Mouse (Mus musculus) heart, embryonic 14.5 days (tissue): ENCODE results near the gene Fbxw15. TPM values are rescaled to one million over a fixed set of nuclear protein-coding genes. Genes with fewer than 3 reads are reported as not detected.
"Not testable (repeated sequence)": the region's sequence is repeated elsewhere in the genome, so short reads cannot be mapped to it uniquely, and the experiment has no call there.

Experiments
- ATAC-seq: fragments of 200-750 bp; cut with Nextera tagmentation; 2 replicates; pipeline ENCODE4 v1.8.0; 2017; ENCODE audit warnings: low read depth, moderate TSS enrichment; ENCODE audit not compliant: insufficient number of reproducible peaks, insufficient read depth, low FRiP score
- H3K27ac ChIP-seq, 2 experiments: fragments of 200-500 bp in 1 of 2; fragments of 300-500 bp in 1 of 2; sonication (generic) in 1 of 2; replicated peaks in 1 of 2; 2 replicates each; pipeline ENCODE4 v1.5.1; 2012 to 2014; ENCODE audit warnings: low read depth in 2 of 2, low read length in 2 of 2, control low read depth in 1 of 2, mild to moderate bottlenecking in 1 of 2, mixed read lengths in 1 of 2; ENCODE audit not compliant: control insufficient read depth in 1 of 2, insufficient read depth in 1 of 2
- H3K27me3 ChIP-seq: fragments of 300-500 bp; sonication (generic); 2 replicates; pipeline ENCODE4 v1.6.1; 2014; ENCODE audit warnings: mild to moderate bottlenecking, low read length, control low read depth; ENCODE audit not compliant: control insufficient read depth, insufficient read depth
- H3K36me3 ChIP-seq: fragments of 300-500 bp; sonication (generic); 2 replicates; pipeline ENCODE4 v1.6.1; 2014; ENCODE audit warnings: mild to moderate bottlenecking, control low read depth, low read length, mixed read lengths; ENCODE audit not compliant: control insufficient read depth, insufficient read depth
- H3K4me1 ChIP-seq, 2 experiments: fragments of 200-500 bp in 1 of 2; fragments of 300-500 bp in 1 of 2; sonication (generic) in 1 of 2; 2 replicates each; pipeline ENCODE4 v1.6.1; 2012 to 2014; ENCODE audit warnings: low read length in 2 of 2, control low read depth in 1 of 2, mixed read lengths in 1 of 2; ENCODE audit not compliant: control insufficient read depth in 2 of 2, insufficient read depth in 2 of 2
- H3K4me2 ChIP-seq: fragments of 300-500 bp; sonication (generic); 2 replicates; pipeline ENCODE4 v1.6.1; 2014; ENCODE audit warnings: mild to moderate bottlenecking, low read length
- H3K4me3 ChIP-seq, 2 experiments: fragments of 200-500 bp in 1 of 2; fragments of 300-500 bp in 1 of 2; sonication (generic) in 1 of 2; 2 replicates each; pipeline ENCODE4 v1.5.1; 2012 to 2014; ENCODE audit warnings: low read length in 2 of 2, mild to moderate bottlenecking in 2 of 2, control low read depth in 1 of 2, low read depth in 1 of 2, moderate library complexity in 1 of 2; ENCODE audit not compliant: control insufficient read depth in 1 of 2, insufficient read depth in 1 of 2
- H3K9ac ChIP-seq: fragments of 300-500 bp; sonication (generic); 2 replicates; pipeline ENCODE4 v1.6.1; 2014; ENCODE audit warnings: mild to moderate bottlenecking, low read length
- H3K9me3 ChIP-seq: fragments of 300-500 bp; sonication (generic); 2 replicates; pipeline ENCODE4 v1.6.1; 2016; ENCODE audit warnings: low read length, control low read depth; ENCODE audit not compliant: control insufficient read depth
- WGBS: fragments of 180-500 bp; shearing (Covaris S2); extraction: QIAGEN DNeasy Blood & Tissue Kit; methylation state at CpG from one replicate; pipeline ENCODE4 v1.1.7; 2014; 5-methylcytosine and 5-hydroxymethylcytosine counted together
- polyA plus RNA-seq: library from polyadenylated mRNA; unstranded; fragments of >200 nt; fragmentation: Nextera tagmentation; extraction: Ambion mirVana; gene quantifications from 2 replicates; pipeline ENCODE4 v1.2.1, GENCODE M21; 2014

The Fbxw15 gene
- not detected in 2 replicates for polyA plus RNA-seq

- 79% methylated on average over 4 of the region's 4 CpGs for WGBS
- not testable (repeated sequence) for H3K9ac ChIP-seq, ATAC-seq, H3K9me3 ChIP-seq, H3K4me3 ChIP-seq, H3K27me3 ChIP-seq, H3K4me2 ChIP-seq, H3K27ac ChIP-seq, H3K36me3 ChIP-seq, H3K4me1 ChIP-seq
These were observed at the start of gene Fbxw15 for GRCm38 (mm10) chr9:109568162-109568561. Gene Fbxw15 (minus strand): TSS chr9:109568262.

- not testable (repeated sequence) for H3K4me1 ChIP-seq, H3K9ac ChIP-seq, H3K4me3 ChIP-seq, H3K27me3 ChIP-seq, H3K4me2 ChIP-seq, H3K36me3 ChIP-seq, ATAC-seq, H3K27ac ChIP-seq, H3K9me3 ChIP-seq
- WGBS, result 37% methylated on average over 5 of the region's 5 CpGs
These were observed 38.8 kb upstream of the Fbxw15 start for GRCm38 (mm10) chr9:109606837-109607236.

DNA sequence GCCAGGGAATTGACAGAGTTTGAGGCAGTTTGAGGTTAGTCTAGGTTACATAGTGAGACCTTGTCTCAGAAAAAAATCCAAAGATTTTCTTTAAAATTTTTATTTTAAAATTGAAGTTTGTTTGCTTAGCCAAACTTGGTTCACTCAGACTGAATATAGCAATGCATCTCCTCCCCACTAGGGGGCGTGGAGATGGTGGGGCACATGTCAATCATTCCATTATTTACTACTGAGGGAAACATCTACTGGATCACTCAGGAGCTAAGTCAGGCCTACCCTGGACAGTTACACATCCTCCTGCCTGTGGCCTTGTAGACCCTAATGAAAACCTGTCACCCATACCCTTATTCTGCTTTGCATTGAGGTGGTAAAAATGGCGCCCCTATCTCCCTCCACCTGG lies 34.1 kb upstream of the Fbxw15 start:
- not testable (repeated sequence) for H3K27ac ChIP-seq, H3K9me3 ChIP-seq, H3K4me2 ChIP-seq, H3K4me3 ChIP-seq, H3K9ac ChIP-seq, H3K27me3 ChIP-seq, H3K36me3 ChIP-seq, ATAC-seq, H3K4me1 ChIP-seq
- 44% methylated on average over 2 of the region's 2 CpGs for WGBS

GRCm38 (mm10) chr9:109597226-109597625 lies 29.2 kb upstream of the Fbxw15 start:
- H3K36me3 ChIP-seq, result no peaks in the 10 kb centered on the region
- H3K4me1 ChIP-seq, result no peaks in the 10 kb centered on the region
- H3K27me3 ChIP-seq, result no peaks in the 10 kb centered on the region
- H3K27ac ChIP-seq, result no peak overlapping the region
- H3K9me3 ChIP-seq, result 0 out of 2 replicates have a peak, but pooled peaks cover 8% of the 10 kb centered on the region
- ATAC-seq, result no peak
- no peak overlapping the region for H3K9ac ChIP-seq
- no peak overlapping the region for H3K4me3 ChIP-seq
- H3K4me2 ChIP-seq, result no peak overlapping the region

GRCm38 (mm10) chr9:109594866-109595265 lies 26.8 kb upstream of the Fbxw15 start:
- no peak for ATAC-seq
- 0 out of 2 replicates have a peak, but pooled peaks cover 8% of the 10 kb centered on the region for H3K9me3 ChIP-seq
- no peak overlapping the region for H3K27ac ChIP-seq
- H3K9ac ChIP-seq, result no peak overlapping the region
- no peaks in the 10 kb centered on the region for H3K36me3 ChIP-seq
- H3K4me2 ChIP-seq, result no peak overlapping the region
- no peak overlapping the region for H3K4me3 ChIP-seq
- H3K4me1 ChIP-seq, result no peaks in the 10 kb centered on the region
- 79% methylated on average over 2 of the region's 2 CpGs for WGBS
- no peaks in the 10 kb centered on the region for H3K27me3 ChIP-seq

- no peak for ATAC-seq
- H3K4me2 ChIP-seq, result no peak overlapping the region
- H3K9ac ChIP-seq, result no peak overlapping the region
- no peaks in the 10 kb centered on the region for H3K9me3 ChIP-seq
- no peaks in the 10 kb centered on the region for H3K36me3 ChIP-seq
- WGBS, result 73% methylated on average over 1 of the region's 1 CpGs
- no peak overlapping the region for H3K4me3 ChIP-seq
- no peak overlapping the region for H3K27ac ChIP-seq
- no peaks in the 10 kb centered on the region for H3K27me3 ChIP-seq
- H3K4me1 ChIP-seq, result no peaks in the 10 kb centered on the region
These were observed 2.5 kb downstream of the Fbxw15 start for GRCm38 (mm10) chr9:109565546-109565945.

DNA sequence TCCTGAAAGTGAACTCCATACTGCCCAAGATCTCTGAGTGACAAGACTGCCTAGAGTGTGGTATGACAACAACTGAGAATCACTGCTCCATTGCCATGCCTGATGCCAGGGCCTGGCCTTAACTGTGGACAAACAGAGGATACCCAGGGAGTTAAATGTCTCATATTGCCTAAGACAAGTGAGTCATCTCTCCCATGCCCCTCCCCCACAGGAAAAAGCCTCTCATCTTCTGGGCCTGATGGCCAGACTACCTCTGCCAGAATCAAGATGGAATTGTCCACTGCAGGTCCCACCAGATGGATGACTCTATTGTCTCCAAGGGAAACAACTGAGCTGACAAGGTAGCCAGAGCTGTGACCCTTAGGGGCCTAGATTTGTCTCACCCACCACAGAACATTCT lies 6.0 kb downstream of the Fbxw15 start:
- ATAC-seq, H3K9ac ChIP-seq, H3K4me2 ChIP-seq, H3K4me3 ChIP-seq, H3K9me3 ChIP-seq, H3K27me3 ChIP-seq, H3K36me3 ChIP-seq, H3K27ac ChIP-seq, H3K4me1 ChIP-seq: not testable (repeated sequence)

- Histone ChIP-seq H3K27me3 (no peaks in the 10 kb centered on the region), H3K9me3 (no peaks in the 10 kb centered on the region), H3K4me2 (no peak overlapping the region), H3K4me3 (no peak overlapping the region), H3K36me3 (no peaks in the 10 kb centered on the region), H3K4me1 (no peaks in the 10 kb centered on the region), H3K9ac (no peak overlapping the region), H3K27ac (no peak overlapping the region)
- ATAC-seq, result no peak
- WGBS, result 74% methylated on average over 3 of the region's 3 CpGs
These were observed 15.6 kb downstream of the Fbxw15 start for GRCm38 (mm10) chr9:109552483-109552882.
